Mouse (Mus musculus): ENCODE results near the gene Klra5. TPM values are rescaled to one million over a fixed set of nuclear protein-coding genes. Genes with fewer than 3 reads are reported as not detected.
"Not testable (repeated sequence)": the region's sequence is repeated elsewhere in the genome, so short reads cannot be mapped to it uniquely, and the experiment has no call there.

The Klra5 gene
- total RNA-seq (2014; fragmentation: Nextera tagmentation) (not detected in 2 replicates), total RNA-seq (2017) (not detected in 2 replicates)

- ATAC-seq (replicated peaks; ENCODE audit: low FRiP score, low TSS enrichment, poor library complexity, severe bottlenecking) = not testable (repeated sequence)
Observed at GRCm38 (mm10) chr6:129917476-129917946, at the start of gene Klra5. Gene Klra5, minus strand, starts transcription at chr6:129917650.

DNA sequence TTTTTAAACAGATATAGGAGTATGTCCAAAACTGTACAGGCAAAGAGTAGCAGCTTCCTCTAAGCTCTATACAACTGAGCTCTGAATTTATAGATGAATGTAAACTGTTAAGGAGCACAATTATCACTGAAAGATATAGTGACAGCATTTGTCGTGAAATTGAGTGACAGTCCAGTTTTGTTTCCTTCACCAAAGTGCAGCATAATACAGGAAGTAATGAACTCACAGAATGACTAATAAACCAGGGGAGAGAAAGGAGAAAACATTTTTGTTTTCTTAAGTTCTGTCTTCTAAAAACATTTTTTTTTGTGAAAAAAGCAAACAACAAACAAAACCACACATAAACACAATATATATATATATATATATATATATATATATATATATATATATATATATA lies 454 bp downstream of the Klra5 start:
- no peak for ATAC-seq (replicated peaks; ENCODE audit: low FRiP score, low TSS enrichment, poor library complexity, severe bottlenecking)

GRCm38 (mm10) chr6:129882525-129882924 lies 34.9 kb downstream of the Klra5 start:
- ATAC-seq (replicated peaks; ENCODE audit: low FRiP score, low TSS enrichment, poor library complexity, severe bottlenecking) = no peak

DNA sequence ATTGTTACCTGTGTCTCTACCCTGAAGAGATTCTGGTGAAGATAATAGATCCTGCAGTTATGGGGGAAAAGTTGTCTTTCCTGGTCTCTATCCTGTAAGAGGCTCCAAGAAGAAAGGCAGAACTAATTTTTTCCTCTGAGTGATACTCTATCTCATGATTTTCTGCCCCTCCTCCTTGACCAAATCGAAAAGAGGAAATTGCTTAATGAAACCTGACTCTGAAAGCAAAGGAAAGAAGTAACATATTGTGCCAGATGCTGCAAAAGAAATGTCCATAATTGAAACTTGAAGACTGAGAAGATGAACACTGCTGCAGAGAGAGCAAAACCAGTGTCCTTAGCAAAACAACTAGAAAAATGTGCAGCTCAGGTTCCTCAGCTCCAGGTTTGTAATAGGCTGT lies 40.9 kb downstream of the Klra5 start, which contains the start of gene Klra17:
TSS of gene Klra17 (minus strand) at position 124 of the 400 bp plus-strand sequence.
- ATAC-seq (replicated peaks; ENCODE audit: low FRiP score, low TSS enrichment, poor library complexity, severe bottlenecking) = no peak

- not testable (repeated sequence) for ATAC-seq (replicated peaks; ENCODE audit: low FRiP score, low TSS enrichment, poor library complexity, severe bottlenecking)
Observed at GRCm38 (mm10) chr6:129862349-129862748, 55.1 kb downstream of the Klra5 start, which contains the start of gene Gm17631. Gene Gm17631, plus strand, starts transcription at chr6:129862649.

Other genes starting within 250 kb of the Klra5 start
- gene Klrc1, start 238.7 kb downstream of the Klra5 start, total RNA-seq (2014; fragmentation: Nextera tagmentation) = 1.8 TPM in 1 of 2 replicates, not detected in the other
- gene Klrc1, start 238.7 kb downstream of the Klra5 start, total RNA-seq (2017) = 26.3 TPM in 1 of 2 replicates, not detected in the other
- 1.1 TPM in 1 of 2 replicates, not detected in the other for gene Klri1, start 200.5 kb downstream of the Klra5 start, total RNA-seq (2014; fragmentation: Nextera tagmentation)
- 4.0 TPM in 1 of 2 replicates, not detected in the other for gene Klri1, start 200.5 kb downstream of the Klra5 start, total RNA-seq (2017)
- 0.59 TPM in 1 of 2 replicates, not detected in the other for gene Klri2, start 177.2 kb downstream of the Klra5 start, total RNA-seq (2014; fragmentation: Nextera tagmentation)
- 3.3 TPM in 1 of 2 replicates, not detected in the other for gene Klri2, start 177.2 kb downstream of the Klra5 start, total RNA-seq (2017)
- gene Gm156, start 133.4 kb downstream of the Klra5 start, total RNA-seq (2014; fragmentation: Nextera tagmentation) = not detected in 2 replicates
- not detected in 2 replicates for gene Gm156, start 133.4 kb downstream of the Klra5 start, total RNA-seq (2017)
- gene Gm17631, start 55.0 kb downstream of the Klra5 start, total RNA-seq (2014; fragmentation: Nextera tagmentation) = not detected in 2 replicates
- gene Gm17631, start 55.0 kb downstream of the Klra5 start, total RNA-seq (2017) = not detected in 2 replicates
- gene Klra17, start 41.0 kb downstream of the Klra5 start, total RNA-seq (2014; fragmentation: Nextera tagmentation) = not detected in 2 replicates
- gene Klra17, start 41.0 kb downstream of the Klra5 start, total RNA-seq (2017) = not detected in 2 replicates
- not detected in 2 replicates for gene Klra6, start 109.3 kb upstream of the Klra5 start, total RNA-seq (2014; fragmentation: Nextera tagmentation)
- gene Klra6, start 109.3 kb upstream of the Klra5 start, total RNA-seq (2017) = not detected in 2 replicates
- gene Klra4, start 149.6 kb upstream of the Klra5 start, total RNA-seq (2014; fragmentation: Nextera tagmentation) = 0.49 TPM in 1 of 2 replicates, not detected in the other
- gene Klra4, start 149.6 kb upstream of the Klra5 start, total RNA-seq (2017) = 3.0 TPM in 1 of 2 replicates, not detected in the other
- not detected in 2 replicates for gene Klra8, start 212.2 kb upstream of the Klra5 start, total RNA-seq (2014; fragmentation: Nextera tagmentation)
- 22.4 TPM in 1 of 2 replicates, not detected in the other for gene Klra8, start 212.2 kb upstream of the Klra5 start, total RNA-seq (2017)

Data from megakaryocyte-erythroid progenitor cell, adult 5-6 weeks (primary cell).